Mouse (Mus musculus): ENCODE results near the gene Rint1. TPM values are rescaled to one million over a fixed set of nuclear protein-coding genes. Genes with fewer than 3 reads are reported as not detected.

The Rint1 gene
- total RNA-seq (2021) (10 to 100 TPM; 16.1 to 21.7 TPM), polyA plus RNA-seq (2012; rRNA removed) (9.7 and 16.7 TPM in 2 replicates)
- long read RNA-seq, transcript Rint1-201 (15 exons, 3,298 nt), result major isoform, 12 of 16 reads
- long read RNA-seq, partial matches to known transcripts, result 1 of 16 reads
- long read RNA-seq, other reads (novel, unspliced or antisense), result 1 of 16 reads

DNA sequence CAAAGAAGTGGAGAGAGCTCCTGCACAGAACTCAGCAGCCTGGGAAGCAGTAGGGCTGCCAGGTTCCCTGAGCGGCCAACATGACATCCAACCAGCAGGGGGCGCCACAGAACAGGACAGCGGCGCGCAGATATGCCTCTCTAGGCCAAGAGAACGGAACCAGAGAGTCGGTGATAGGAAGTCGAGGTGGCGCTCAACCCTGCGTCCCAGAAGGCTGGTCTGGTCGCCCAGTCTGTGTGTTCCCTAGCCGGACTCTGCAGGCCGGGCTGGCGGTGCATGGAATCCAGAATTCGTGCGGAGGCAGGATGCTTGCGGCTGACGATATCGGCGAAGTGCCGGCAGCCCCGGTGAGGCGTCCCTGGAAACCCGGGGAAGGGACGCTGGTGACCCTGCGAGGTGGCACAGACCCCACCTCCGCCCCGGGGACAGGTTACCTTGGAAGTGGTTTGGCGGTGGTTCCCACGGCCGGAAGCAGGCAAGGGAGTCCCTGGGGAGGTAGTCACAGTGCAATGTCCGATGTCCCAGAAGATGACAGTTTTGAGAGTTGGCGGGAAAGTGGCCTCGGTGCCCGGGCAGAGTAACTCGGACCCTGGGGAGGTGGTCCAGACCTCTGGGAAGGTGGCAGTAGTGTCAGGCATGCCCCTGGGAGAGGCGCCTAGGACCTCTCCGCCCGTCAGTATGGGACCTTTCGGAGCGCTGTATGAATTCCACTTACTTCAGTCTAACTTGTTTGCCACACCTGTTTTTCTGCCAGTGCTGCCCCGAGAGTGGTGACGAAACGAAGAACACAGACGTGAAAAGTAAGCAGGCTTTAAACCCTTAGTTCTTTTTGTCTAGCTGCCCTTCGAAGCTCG, at the start of gene Rint1:
Rint1 (plus strand) TSS at position 176 of the 854 bp plus-strand sequence.
- DNase-seq, result peak; percentile 94

- DNase-seq, result no peak
Observed at GRCm38 (mm10) chr5:23743261-23743660, 44.2 kb upstream of the Rint1 start.

- DNase-seq, result no peak
Observed at GRCm38 (mm10) chr5:23749882-23750281, 37.6 kb upstream of the Rint1 start.

DNA sequence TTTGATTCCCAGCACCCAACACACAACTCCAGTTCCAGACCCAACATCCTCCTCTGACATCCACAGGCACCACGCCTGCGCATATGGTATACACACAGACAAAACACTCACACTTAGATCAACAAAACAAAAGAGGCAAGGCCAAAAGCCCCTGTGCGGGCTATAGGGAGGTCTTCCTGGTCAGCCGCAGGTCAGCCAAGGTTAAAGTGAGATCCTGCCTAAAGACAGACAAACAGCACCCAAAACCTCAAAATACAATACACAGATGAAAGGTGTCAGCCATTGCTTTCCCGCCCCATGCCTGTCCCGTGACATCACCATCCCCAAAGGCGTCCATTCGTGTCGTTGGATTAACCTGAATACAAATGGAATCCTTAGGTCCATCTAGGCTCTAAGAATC, 31.9 kb upstream of the Rint1 start:
- no peak for DNase-seq

DNA sequence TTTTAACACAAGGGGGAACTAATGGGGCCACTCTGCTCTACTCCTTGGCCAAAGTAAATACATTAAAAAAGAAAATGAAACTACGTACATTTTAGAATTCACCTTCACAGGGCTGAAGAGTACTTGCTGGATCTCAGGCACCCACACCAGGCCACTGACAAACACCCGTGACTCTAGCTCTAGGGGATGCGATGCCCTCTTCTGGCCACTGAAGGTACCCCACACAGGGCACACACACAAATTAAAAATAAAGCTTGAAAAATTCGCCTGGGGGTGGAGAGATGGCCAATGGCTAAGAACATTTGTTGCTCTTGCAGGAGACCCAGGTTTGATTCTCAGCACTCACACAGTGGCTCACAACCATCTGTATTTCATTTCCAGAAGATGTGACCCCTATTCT, 31.1 kb upstream of the Rint1 start:
- no peak for DNase-seq

DNA sequence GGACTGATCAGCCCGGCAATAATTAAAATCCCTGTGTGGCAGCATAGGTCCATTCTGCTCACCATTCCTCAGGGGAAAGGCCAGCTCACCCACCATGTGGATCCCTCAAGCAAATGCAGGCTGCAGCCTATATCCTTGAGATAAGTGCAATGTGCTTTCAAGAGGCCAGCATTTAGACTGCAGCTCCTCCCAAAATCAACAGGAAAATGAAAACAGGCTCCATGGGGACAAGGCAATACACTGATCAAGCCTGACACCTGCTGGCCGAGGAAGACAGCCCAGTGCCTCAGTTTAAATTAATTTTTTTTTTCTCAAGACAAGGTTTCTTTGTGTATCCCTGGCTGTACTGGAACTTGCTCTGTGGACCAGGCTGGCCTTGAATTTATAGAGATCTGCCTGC, 28.9 kb upstream of the Rint1 start:
- DNase-seq, result peak; percentile 19

- DNase-seq, result no peak
Observed at GRCm38 (mm10) chr5:23762531-23762930, 25.0 kb upstream of the Rint1 start.

DNA sequence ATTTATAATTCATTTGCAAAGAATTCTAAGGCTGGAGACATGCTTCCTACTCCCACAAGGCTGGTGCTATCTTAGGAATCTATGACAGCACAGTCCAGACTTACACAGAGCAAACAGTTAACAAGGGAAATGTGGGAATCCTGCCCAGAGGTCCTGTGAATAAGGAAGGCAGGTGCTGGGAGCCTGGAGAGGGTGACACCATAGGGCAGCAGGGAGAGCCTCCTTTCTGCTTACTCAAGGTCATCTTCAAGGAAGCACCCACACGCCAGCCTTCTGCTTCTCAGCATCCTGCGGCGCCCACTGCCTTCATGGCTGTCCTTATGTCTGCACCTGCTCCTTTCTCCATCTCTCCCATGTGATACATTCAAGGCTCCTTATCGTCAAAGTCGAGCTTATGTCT, 23.0 kb upstream of the Rint1 start:
- DNase-seq, result no peak

DNA sequence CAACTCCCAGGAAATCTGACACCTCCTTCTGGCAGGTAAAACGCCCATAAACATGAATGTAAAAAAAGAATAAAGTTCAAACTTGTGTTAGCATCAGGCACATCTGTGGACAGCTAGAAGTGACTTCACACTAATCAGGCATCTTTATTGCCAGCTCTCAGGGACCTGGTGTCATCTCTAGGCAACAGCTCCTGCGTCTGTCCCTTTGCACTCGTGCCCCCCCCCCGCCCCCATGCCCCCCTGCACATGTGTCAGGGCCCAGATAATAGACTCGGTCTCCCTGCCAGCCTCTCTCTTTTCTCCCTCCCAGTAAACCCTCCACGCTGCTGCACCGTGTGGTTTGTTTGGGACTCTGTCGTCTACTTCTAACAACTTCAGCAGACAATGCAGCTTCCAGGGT, 16.4 kb upstream of the Rint1 start:
- DNase-seq, result no peak

DNA sequence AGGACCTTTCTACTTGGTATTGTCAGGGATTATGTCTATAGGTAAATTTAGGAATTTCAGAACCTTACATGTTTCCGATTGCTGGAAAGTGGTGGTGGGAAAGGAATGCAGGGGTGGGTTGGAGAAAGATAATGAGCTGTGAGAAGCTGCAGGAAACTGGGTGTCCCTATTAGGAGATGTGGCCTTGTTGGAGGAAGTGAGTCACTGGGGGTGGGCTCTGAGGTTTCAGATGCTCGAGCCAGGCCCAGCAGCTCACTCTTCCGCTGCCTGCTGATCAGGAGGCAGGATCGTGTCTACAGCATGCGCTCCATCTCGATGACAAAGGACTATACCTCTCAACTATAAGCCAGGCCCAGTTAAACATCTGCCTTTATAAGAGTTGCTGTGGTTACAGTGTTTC, 13.3 kb upstream of the Rint1 start:
- no peak for DNase-seq

DNA sequence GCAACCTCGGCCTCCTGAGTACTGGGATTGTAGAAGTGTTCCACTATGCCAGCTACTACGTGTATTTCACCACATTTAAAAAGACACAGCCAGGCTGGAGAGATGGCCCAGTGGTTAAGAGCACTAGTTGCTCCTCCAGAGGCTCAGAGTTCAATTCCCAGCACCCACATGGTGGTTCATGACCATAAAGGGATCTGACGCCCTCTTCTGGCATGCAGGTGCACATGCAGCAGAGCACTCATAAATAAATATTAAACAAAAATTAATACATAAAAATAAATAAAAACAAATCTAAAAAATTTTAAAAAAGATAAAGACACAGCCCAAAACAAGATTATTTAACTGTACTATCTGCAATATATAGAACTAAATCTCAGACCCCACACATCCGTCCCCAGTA, 7.0 kb upstream of the Rint1 start:
- no peak for DNase-seq

GRCm38 (mm10) chr5:23781172-23781571, 6.3 kb upstream of the Rint1 start:
- DNase-seq, result no peak

DNA sequence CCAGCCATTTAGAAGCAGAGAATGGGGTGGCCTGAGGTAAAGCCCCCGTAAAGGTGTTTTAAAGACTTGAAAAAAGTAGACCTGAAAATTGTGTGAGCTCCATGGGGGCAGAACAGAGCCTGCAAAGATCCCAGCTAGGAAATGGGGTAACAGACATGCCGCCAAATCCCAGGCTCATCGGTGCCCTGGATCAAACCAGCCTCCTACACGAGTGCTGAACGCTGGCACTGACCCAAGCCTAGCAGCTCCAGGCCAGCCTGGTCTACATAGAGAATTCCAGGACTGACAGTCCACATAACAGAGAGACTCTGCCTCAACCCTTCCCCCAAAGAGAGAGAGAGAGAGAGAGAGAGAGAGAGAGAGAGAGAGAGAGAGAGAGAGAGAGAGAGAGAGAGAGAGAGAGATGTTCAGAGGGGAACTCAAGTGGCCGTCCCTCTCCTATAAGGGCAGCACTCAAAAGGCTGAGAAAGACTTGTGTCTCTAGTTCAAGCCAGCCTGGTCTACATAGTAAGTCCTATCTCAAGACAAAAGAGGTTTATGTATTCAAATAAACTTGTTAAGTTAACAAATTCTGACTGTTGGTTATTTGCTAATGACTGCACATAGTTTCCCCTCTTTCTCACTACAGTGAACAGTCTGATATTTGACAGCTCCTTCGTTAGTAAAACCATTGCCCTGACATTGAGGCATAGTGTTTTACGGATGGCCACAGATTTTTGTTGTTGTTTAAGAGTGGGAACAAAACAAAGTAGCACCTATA, 5.3 kb upstream of the Rint1 start:
- DNase-seq, result no peak

DNA sequence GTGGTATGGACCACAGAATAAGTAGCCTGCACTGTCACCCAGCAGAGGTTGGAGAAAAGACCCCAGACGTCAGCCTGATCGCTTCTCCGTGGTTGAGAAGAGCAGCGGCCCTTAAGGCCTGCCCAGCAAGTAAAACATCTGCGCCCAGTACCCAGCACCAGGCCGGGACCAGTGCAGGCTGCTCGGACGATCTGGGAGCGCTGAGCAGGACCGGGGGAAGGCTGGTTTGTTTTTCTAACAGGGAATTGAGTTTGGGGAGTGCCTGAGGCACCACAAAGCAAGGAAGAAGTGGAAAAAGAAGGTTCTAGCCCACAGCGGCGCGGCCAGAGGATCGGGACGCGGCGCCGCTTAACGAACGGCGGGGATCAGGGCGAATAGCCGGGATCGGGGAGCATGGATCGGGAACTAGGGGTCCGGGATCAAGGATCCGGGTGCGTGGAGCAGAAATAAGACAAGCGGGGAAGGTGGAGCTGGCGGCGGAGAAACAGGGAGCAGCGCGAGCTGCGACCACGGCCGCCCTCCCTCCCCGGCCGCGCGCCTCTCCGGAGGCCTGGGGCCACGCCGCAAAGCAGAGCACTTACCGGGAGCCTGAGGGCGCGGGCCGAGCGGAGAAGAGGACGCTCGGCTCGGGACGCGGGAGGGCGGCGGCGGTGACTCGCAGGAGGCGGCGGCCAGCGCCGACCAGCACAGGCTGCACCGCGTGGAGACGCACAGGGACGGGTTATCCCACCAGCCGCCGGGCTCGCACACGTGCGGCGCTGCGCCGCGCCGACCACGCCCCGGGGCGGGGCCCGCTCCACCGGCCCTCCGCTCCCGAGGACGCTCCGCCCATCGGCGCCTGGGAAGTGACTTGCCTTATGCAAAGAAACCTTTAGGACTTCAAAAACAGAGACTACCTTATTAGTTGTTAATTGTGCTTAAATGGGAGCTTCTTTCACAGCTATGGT, 4.3 kb upstream of the Rint1 start, which contains the start of gene Pus7:
Pus7 (minus strand) TSS at position 781 of the 947 bp plus-strand sequence.
- peak; percentile 94 for DNase-seq

DNA sequence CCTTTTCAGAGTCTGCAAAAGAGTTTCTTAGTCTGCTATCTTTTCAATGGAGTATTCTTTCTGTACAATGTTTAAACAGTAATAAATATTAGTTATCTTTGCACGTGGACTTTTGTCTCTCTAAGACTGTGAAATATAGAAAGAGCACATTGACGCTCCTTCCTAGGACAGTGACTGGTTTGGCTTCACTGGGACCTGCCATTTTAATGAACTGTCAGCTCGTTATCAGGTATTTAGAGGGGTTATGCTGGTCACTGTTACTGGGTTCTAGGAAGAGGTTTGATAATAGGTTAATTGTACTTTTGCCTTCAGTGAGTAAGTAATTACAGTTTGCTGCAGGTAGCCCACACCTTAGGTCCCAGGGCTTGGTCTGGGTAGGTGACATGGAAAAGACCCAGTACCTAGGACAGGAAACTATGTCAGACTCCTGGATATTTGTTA, 899 bp downstream of the Rint1 start:
- DNase-seq, result no peak

GRCm38 (mm10) chr5:23789078-23789612, 1.6 kb downstream of the Rint1 start:
- no peak for DNase-seq

DNA sequence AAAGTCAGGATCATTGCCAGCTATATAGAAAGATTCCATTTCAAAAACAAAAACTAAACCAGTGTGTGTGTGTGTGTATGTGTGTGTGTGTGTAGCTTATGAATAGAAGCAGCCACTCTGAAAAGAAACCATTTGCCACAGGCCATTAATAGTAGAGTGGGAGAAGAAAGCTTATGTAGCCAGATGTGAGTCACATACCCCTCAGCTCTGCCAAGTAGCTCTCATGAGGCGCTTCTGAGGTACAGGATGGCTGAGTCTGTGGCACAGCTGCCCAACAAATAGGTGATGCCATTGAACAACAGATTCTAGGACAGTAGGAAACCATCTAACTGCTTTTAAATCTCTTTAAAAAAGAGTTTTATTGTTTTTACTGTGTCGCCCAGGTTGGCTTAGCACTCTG, 5.2 kb downstream of the Rint1 start:
- no peak for DNase-seq

DNA sequence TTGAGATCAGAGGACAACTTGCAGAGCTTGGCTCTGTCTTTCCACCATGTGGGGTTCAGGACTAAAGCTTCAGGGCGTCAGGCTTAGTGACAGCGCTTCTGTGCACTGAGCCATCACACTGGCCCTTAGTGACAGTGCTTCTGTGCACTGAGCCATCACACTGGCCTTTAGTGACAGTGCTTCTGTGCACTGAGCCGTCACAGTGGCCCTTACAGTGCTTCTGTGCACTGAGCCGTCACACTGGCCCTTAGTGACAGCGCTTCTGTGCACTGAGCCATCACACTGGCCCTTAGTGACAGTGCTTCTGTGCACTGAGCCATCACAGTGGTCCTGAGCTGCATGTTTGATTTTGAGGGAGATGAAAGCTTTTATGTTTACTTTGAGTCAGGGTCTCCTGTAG, 27.3 kb downstream of the Rint1 start:
- DNase-seq, result no peak

DNA sequence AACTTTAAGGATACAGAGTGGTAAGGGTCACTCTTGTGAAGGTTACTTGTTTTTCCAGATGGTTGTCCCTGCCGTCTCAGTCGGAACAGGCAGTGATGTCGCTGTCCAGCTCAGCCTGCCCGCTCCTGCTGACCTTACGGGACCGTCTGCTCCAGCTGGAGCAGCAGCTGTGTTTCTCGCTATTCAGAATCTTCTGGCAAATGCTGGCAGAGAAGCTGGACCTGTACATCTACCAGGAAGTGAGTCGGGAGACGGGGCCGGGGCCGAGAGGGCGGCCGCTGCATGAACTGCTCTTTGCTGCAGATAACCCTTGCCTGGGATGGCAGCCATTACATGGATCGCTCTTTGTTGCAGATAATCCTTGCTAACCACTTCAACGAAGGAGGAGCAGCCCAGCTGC, 29.2 kb downstream of the Rint1 start:
- no peak for DNase-seq

DNA sequence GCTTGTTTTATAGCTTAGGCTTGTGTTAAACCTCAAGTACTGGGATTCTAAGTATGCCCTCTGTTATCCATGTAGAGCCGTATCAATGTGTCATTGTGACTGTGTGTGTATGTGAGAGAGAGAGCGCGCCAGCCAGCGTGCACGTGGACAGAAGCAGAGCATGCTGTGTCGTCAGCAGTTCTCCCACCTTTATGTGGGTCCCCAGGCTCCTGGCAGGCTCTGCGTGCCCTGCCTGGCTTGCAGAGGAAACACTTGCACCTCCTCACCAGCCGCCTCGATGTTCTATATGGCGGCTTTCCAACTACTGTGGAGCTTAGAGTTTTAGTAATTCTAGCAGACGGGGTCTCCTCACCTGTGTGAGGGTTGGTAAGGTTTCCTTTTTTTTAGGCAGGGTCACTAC, 34.8 kb downstream of the Rint1 start:
- DNase-seq, result no peak

DNA sequence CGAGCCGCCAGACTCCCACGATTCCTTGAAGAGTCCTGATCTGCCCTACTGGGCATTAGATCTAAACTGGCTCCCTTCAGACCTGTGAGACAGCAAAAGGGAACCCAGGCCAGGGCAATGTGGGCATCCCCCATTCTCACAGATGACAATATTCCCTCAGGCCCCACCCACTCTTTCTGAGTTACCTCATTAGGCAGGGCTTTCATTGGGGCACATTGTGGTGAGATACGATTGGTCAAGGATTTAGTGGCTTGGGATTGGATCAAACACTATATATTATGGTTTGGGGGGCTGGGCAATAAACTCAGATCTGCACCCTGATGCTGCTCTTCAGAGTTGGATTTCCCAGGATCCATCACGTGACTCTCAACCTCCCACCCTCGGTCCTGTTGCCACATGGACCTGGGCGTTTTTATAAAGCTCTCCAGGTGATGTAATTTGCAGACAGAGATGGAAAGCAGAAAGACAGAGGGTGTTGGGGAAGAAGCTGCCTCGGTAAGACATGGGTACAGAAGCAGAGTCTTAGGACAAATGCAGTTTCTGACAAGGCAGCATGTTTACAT, 36.7 kb downstream of the Rint1 start:
- no peak for DNase-seq
